Mouse (Mus musculus) myocyte (in vitro differentiated cells): Measurements from ENCODE around the gene Irf2bp2. TPM values are rescaled to one million over a fixed set of nuclear protein-coding genes. Genes with fewer than 3 reads are reported as not detected.

Source experiments
- H3K27me3 ChIP-seq: one replicate; pipeline ENCODE4 v1.6.1; 2011; ENCODE audit not compliant: control insufficient read depth, insufficient read depth, insufficient read length
- H3K36me3 ChIP-seq: one replicate; pipeline ENCODE4 v1.6.1; 2011; ENCODE audit not compliant: control insufficient read depth, insufficient read depth
- H3K4me2 ChIP-seq: one replicate; pipeline ENCODE4 v1.6.1; 2011; ENCODE audit warnings: low read depth, control low read depth
- H3K4me3 ChIP-seq: one replicate; pipeline ENCODE4 v1.5.1; 2011; ENCODE audit warnings: mild to moderate bottlenecking, control low read depth, moderate library complexity
- H3K79me2 ChIP-seq: one replicate; pipeline ENCODE4 v1.6.1; 2011; ENCODE audit not compliant: control insufficient read depth, insufficient read depth
- H3ac ChIP-seq: one replicate; pipeline ENCODE4 v1.6.1; 2011; ENCODE audit not compliant: control insufficient read depth, insufficient read length
- CEBPB ChIP-seq: IDR thresholded peaks from 2 replicates; pipeline ENCODE4 v1.6.1; 2011; ENCODE audit warnings: mild to moderate bottlenecking, moderate library complexity; ENCODE audit not compliant: poor library complexity, insufficient read depth, severe bottlenecking
- E2F4 ChIP-seq: IDR thresholded peaks from one replicate; pipeline ENCODE4 v1.6.1; 2011; ENCODE audit warnings: mild to moderate bottlenecking, control low read depth, moderate library complexity; ENCODE audit not compliant: insufficient read depth
- MAX ChIP-seq: IDR thresholded peaks from one replicate; pipeline ENCODE4 v1.6.1; 2011; ENCODE audit warnings: low read depth, mild to moderate bottlenecking, control low read depth
- MYOD1 ChIP-seq, 3 experiments: IDR thresholded peaks; one replicate each; pipeline ENCODE4 v1.6.1; 2011; ENCODE audit warnings: control low read depth in 2 of 3, low read depth in 2 of 3, mild to moderate bottlenecking in 2 of 3, moderate library complexity in 1 of 3; ENCODE audit not compliant: insufficient read length in 2 of 3, control insufficient read depth in 1 of 3
- MYOG ChIP-seq, 3 experiments: IDR thresholded peaks; one replicate each; pipeline ENCODE4 v1.6.1; 2011; ENCODE audit warnings: control low read depth in 2 of 3, low read depth in 2 of 3, mild to moderate bottlenecking in 2 of 3; ENCODE audit not compliant: insufficient read length in 2 of 3, control insufficient read depth in 1 of 3, insufficient read depth in 1 of 3
- POLR2A ChIP-seq: IDR thresholded peaks from one replicate; pipeline ENCODE4 v1.6.1; 2011; ENCODE audit warnings: low read depth, mild to moderate bottlenecking, control low read depth, moderate library complexity; ENCODE audit not compliant: insufficient read length
- POLR2AphosphoS2 ChIP-seq: IDR thresholded peaks from one replicate; pipeline ENCODE4 v1.6.1; 2011; ENCODE audit warnings: low read depth, control low read depth; ENCODE audit not compliant: insufficient read length
- REST ChIP-seq: IDR thresholded peaks from one replicate; pipeline ENCODE4 v1.6.1; 2011; ENCODE audit warnings: mild to moderate bottlenecking, control low read depth, moderate library complexity; ENCODE audit not compliant: insufficient read depth, insufficient read length
- SRF ChIP-seq: IDR thresholded peaks from one replicate; pipeline ENCODE4 v1.6.1; 2011; ENCODE audit warnings: low read depth; ENCODE audit not compliant: control insufficient read depth, insufficient read length
- TCF12 ChIP-seq: IDR thresholded peaks from one replicate; pipeline ENCODE4 v1.6.1; 2011; ENCODE audit warnings: mild to moderate bottlenecking, control low read depth; ENCODE audit not compliant: poor library complexity, insufficient read depth, severe bottlenecking
- TCF3 ChIP-seq: IDR thresholded peaks from one replicate; pipeline ENCODE4 v1.6.1; 2011; ENCODE audit warnings: low read depth, control low read depth; ENCODE audit not compliant: insufficient read length
- USF1 ChIP-seq: IDR thresholded peaks from one replicate; pipeline ENCODE4 v1.6.1; 2011; ENCODE audit warnings: low read depth, mild to moderate bottlenecking, control low read depth, moderate library complexity
- polyA plus RNA-seq: library from polyadenylated mRNA; unstranded; fragments of >200 nt; fragmentation: generic; extraction: Trizol; gene quantifications from one replicate; pipeline ENCODE4 v1.2.1, GENCODE M21; 2012; ENCODE audit warnings: missing spikeins

Gene Irf2bp2
- polyA plus RNA-seq, 1 experiment, result 16.8 TPM

GRCm38 (mm10) chr8:126539355-126540093 lies 54.3 kb downstream of the Irf2bp2 start:
- no peak for TF ChIP-seq TCF3
- peak; percentile 44 for TF ChIP-seq POLR2A
- peak; percentile 82 for TF ChIP-seq MAX
- TF ChIP-seq TCF12, result no peak
- peak in 1 of 3 experiments; percentile 40 for TF ChIP-seq MYOG (IDR thresholded peaks at IDR 0.05; ENCODE audit: control insufficient read depth in 1 of 3, insufficient read depth in 1 of 3, insufficient read length in 2 of 3, low read depth in 2 of 3)
- TF ChIP-seq MYOD1 (IDR thresholded peaks at IDR 0.05; ENCODE audit: control insufficient read depth in 1 of 3, insufficient read length in 2 of 3, low read depth in 2 of 3), result peak in 1 of 3 experiments; percentile 39
- TF ChIP-seq USF1, result no peak
- Histone ChIP-seq H3K27me3 (no peaks in the 10 kb centered on the region), H3ac (no peak overlapping the region), H3K36me3 (no peaks in the 10 kb centered on the region), H3K79me2 (no peaks in the 10 kb centered on the region), H3K4me3 (peak overlapping the region; percentile 10), H3K4me2 (peak overlapping the region; percentile 98)

- TF ChIP-seq TCF3 (no peak), MAX (no peak), POLR2A (no peak), MYOD1 (IDR thresholded peaks at IDR 0.05; ENCODE audit: control insufficient read depth in 1 of 3, insufficient read length in 2 of 3, low read depth in 2 of 3) (no peak), POLR2AphosphoS2 (no peak), E2F4 (no peak), CEBPB (no peak), TCF12 (no peak), SRF (no peak), MYOG (IDR thresholded peaks at IDR 0.05; ENCODE audit: control insufficient read depth in 1 of 3, insufficient read depth in 1 of 3, insufficient read length in 2 of 3, low read depth in 2 of 3) (no peak), REST (no peak), USF1 (no peak)
- H3K36me3 ChIP-seq, result no peaks in the 10 kb centered on the region
- H3K79me2 ChIP-seq, result no peaks in the 10 kb centered on the region
- peak overlapping the region; percentile 10 for H3K4me3 ChIP-seq
- no peak overlapping the region for H3ac ChIP-seq
- no peaks in the 10 kb centered on the region for H3K27me3 ChIP-seq
- peak overlapping the region; percentile 98 for H3K4me2 ChIP-seq
Observed at GRCm38 (mm10) chr8:126538648-126539354, 55.0 kb downstream of the Irf2bp2 start.

Other genes starting within 250 kb of the Irf2bp2 start
- gene Coa6, start 171.5 kb downstream of the Irf2bp2 start, polyA plus RNA-seq, result 29.3 TPM
- gene Tarbp1, start 118.9 kb downstream of the Irf2bp2 start, polyA plus RNA-seq, result 1.7 TPM